Mouse (Mus musculus) kidney, adult 2 months (tissue): Measurements from ENCODE around the gene Cacna1c.

Experiments
- CTCF ChIP-seq: fragments of 200-500 bp; conservative IDR thresholded peaks from 2 replicates; pipeline ENCODE4 v1.5.1; 2011; ENCODE audit warnings: low read depth, mild to moderate bottlenecking, control low read depth, low read length, moderate library complexity, mixed read lengths; ENCODE audit not compliant: insufficient read depth, insufficient read length
- POLR2A ChIP-seq: fragments of 200-500 bp; IDR thresholded peaks from one replicate; pipeline ENCODE4 v1.6.1; 2011; ENCODE audit warnings: low read depth, low read length, control low read depth

- TF ChIP-seq CTCF = no peak
- TF ChIP-seq POLR2A = no peak
Measured at GRCm38 (mm10) chr6:119077231-119077630, 119.0 kb downstream of the Cacna1c start.
